Mouse (Mus musculus) cerebellum, adult 2 months (tissue): ENCODE results near the gene Krt4.

Source experiments
- CTCF ChIP-seq: fragments of 200-500 bp; IDR thresholded peaks from 2 replicates; pipeline ENCODE4 v1.5.1; 2011; ENCODE audit warnings: low read depth, mild to moderate bottlenecking, control low read depth, low read length, moderate library complexity, borderline replicate concordance; ENCODE audit not compliant: insufficient read depth
- POLR2A ChIP-seq: fragments of 200-500 bp; IDR thresholded peaks from 2 replicates; pipeline ENCODE4 v1.6.1; 2011; ENCODE audit warnings: low read length, control low read depth, borderline replicate concordance; ENCODE audit not compliant: insufficient read depth

DNA sequence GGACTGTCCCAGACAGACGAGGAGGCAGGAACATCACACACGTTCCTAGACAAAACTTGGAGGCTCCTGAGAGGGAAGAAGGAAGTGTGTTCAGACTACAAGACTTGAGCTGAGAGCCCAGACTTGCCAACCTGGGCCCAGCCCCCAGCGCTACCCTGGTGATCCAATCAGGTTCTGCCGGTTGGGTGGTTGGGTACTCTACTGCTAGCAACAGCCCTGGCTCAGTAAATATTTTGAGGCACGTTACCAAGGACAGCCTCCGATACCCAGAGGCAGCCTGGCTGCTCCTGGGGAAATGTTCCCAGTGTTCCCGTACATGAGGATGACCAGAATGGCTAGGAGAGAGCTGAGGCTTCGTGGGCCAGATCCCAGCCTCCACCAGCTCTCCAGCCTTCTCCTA lies 42.3 kb upstream of the Krt4 start:
- TF ChIP-seq CTCF (no peak), POLR2A (no peak)
